Mouse (Mus musculus) bone marrow macrophage, adult 2 months (primary cell): ENCODE data around the gene Slc35e1. TPM values are rescaled to one million over a fixed set of nuclear protein-coding genes. Genes with fewer than 3 reads are reported as not detected.

Experiments
- H3K27ac ChIP-seq: 2 replicates; pipeline ENCODE4 v1.5.1; 2012; ENCODE audit warnings: low read depth, low read length; ENCODE audit not compliant: insufficient read depth
- H3K4me1 ChIP-seq: 2 replicates; pipeline ENCODE4 v1.6.1; 2012; ENCODE audit warnings: low read length; ENCODE audit not compliant: control insufficient read depth, insufficient read depth
- H3K4me3 ChIP-seq: 2 replicates; pipeline ENCODE4 v1.5.1; 2012; ENCODE audit warnings: mild to moderate bottlenecking, low read length, moderate library complexity; ENCODE audit not compliant: insufficient read depth
- CTCF ChIP-seq: IDR thresholded peaks from 2 replicates; pipeline ENCODE4 v1.5.1; 2012; ENCODE audit warnings: low read depth, mild to moderate bottlenecking, low read length, moderate library complexity
- POLR2A ChIP-seq: IDR thresholded peaks from 2 replicates; pipeline ENCODE4 v1.6.1; 2012; ENCODE audit warnings: mild to moderate bottlenecking, low read depth, low read length, borderline replicate concordance
- polyA plus RNA-seq: library from polyadenylated mRNA; stranded (reverse); fragments of >200 nt; gene quantifications from 2 replicates; pipeline ENCODE4 v1.2.4, GENCODE M21; 2012; ENCODE audit not compliant: missing spikeins, insufficient read depth, insufficient read length

The Slc35e1 gene
- polyA plus RNA-seq, 1 experiment, result 34.5 TPM

DNA sequence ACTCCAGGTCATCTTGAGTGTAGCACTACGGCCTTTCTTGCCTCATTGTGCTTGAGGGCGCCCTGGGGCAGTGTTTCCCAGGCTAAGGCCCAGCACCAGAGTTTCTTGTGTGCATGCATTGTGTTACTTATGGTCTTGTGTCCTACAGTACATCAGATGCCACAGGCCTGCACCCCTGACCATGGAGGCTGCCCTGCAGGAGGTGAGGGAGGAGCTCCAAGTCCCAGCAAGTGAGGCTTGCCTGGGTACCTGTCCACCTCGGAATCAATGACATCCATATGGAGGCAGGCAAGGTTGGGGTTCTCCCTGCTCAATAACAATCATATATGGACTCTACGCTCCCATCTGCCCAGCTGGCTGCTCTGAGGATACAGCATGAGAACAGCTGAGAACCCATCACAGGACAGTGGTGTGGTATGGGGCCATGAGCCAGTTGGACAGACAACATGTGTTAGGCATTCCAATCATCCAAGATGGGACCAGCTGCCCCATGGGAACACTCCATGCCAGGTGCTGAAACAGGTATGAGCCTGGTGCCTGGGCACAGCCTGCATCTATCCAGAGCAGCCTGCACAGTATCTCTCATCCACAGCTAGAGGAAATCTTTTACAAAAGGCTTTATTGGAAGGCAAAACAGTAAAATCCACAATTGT lies 32.4 kb downstream of the Slc35e1 start:
- TF ChIP-seq POLR2A (no peak), CTCF (no peak)
- Histone ChIP-seq H3K4me3 (no peak overlapping the region), H3K27ac (no peak overlapping the region), H3K4me1 (no peaks in the 10 kb centered on the region)

GRCm38 (mm10) chr8:72458457-72458856 lies 34.0 kb downstream of the Slc35e1 start:
- no peak overlapping the region for H3K4me3 ChIP-seq
- H3K4me1 ChIP-seq, result no peaks in the 10 kb centered on the region
- no peak overlapping the region for H3K27ac ChIP-seq
- TF ChIP-seq CTCF (no peak), POLR2A (no peak)

DNA sequence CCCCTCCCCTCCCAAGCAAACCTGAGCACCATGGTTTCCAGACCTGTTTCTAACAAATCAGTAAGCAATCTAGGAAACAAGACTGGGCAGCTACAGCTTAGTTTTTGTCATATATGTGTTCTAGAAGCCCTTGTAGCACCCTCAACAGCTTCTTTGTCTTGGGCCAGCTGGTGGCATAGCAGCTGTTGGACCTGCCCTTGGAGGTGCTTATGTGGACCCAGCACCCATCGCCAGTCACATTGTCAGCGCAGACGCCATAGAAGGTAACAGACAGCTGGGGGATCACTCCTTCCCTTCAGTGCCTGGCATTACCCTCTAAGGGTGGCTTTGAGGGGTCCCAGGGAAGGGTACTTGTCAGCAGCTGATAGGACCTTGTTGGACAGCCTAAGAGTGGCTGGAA lies 34.6 kb downstream of the Slc35e1 start:
- no peak overlapping the region for H3K4me3 ChIP-seq
- H3K4me1 ChIP-seq, result no peaks in the 10 kb centered on the region
- H3K27ac ChIP-seq, result no peak overlapping the region
- TF ChIP-seq CTCF, result no peak
- TF ChIP-seq POLR2A, result no peak

- Histone ChIP-seq H3K27ac (no peak overlapping the region), H3K4me3 (no peak overlapping the region), H3K4me1 (no peaks in the 10 kb centered on the region)
- TF ChIP-seq CTCF (no peak), POLR2A (no peak)
Observed at GRCm38 (mm10) chr8:72455317-72455716, 37.1 kb downstream of the Slc35e1 start.

- TF ChIP-seq POLR2A (no peak), CTCF (no peak)
- no peak overlapping the region for H3K27ac ChIP-seq
- H3K4me3 ChIP-seq, result no peak overlapping the region
- H3K4me1 ChIP-seq, result no peaks in the 10 kb centered on the region
Observed at GRCm38 (mm10) chr8:72453904-72454303, 38.5 kb downstream of the Slc35e1 start.

GRCm38 (mm10) chr8:72451516-72451915 lies 40.9 kb downstream of the Slc35e1 start:
- H3K4me1 ChIP-seq, result no peaks in the 10 kb centered on the region
- TF ChIP-seq POLR2A (no peak), CTCF (no peak)
- H3K4me3 ChIP-seq, result no peak overlapping the region
- no peak overlapping the region for H3K27ac ChIP-seq

- H3K4me1 ChIP-seq, result peaks cover 9% of the 10 kb centered on the region
- no peak overlapping the region for H3K27ac ChIP-seq
- no peak overlapping the region for H3K4me3 ChIP-seq
- no peak for TF ChIP-seq CTCF
- TF ChIP-seq POLR2A, result no peak
Observed at GRCm38 (mm10) chr8:72445071-72445470, 47.3 kb downstream of the Slc35e1 start.

DNA sequence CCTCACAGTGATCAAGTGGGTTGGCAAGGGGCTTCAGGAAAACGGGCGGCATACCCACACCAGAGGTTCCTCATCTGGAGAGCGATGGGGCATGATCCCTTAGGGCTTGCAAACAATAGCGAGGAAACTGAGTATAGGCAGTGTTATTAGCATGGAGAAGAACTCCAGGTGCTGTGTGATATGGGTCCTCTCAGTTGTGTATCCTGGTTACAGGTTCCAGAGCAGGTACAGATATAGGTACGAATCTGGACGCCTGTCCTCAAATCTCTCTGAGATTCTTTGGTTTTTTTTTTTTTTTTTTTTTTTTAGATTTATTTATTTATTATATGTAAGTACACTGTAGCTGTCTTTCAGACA lies 48.4 kb downstream of the Slc35e1 start:
- peaks cover 9% of the 10 kb centered on the region for H3K4me1 ChIP-seq
- peak overlapping the region; percentile 66 for H3K4me3 ChIP-seq
- peak overlapping the region; percentile 30; the same call in 1 of the 2 replicates for H3K27ac ChIP-seq
- TF ChIP-seq CTCF (no peak), POLR2A (no peak)

- peaks cover 9% of the 10 kb centered on the region for H3K4me1 ChIP-seq
- no peak for TF ChIP-seq CTCF
- no peak for TF ChIP-seq POLR2A
- peak within 1 kb of the TSS; percentile 30; the same call in 1 of the 2 replicates for H3K27ac ChIP-seq
- H3K4me3 ChIP-seq, result peak within 1 kb of the TSS; percentile 72
Observed at GRCm38 (mm10) chr8:72443338-72443993, 48.9 kb downstream of the Slc35e1 start, which contains the start of the genes Calr3 and 1700030K09Rik. Gene Calr3, minus strand, starts transcription at chr8:72443870. Gene 1700030K09Rik, plus strand, starts transcription at chr8:72443880.
